Mouse (Mus musculus) left cerebral cortex, adult 9 months (tissue): ENCODE results near the gene Mllt6.
"Not testable (repeated sequence)": the region's sequence is repeated elsewhere in the genome, so short reads cannot be mapped to it uniquely, and the experiment has no call there.

ENCODE experiments used
- DNase-seq, 2 experiments: peaks; one replicate each; pipeline ENCODE4 v3.0.0; 2022; ENCODE audit warnings: low spot score in 2 of 2

Gene Mllt6

DNA sequence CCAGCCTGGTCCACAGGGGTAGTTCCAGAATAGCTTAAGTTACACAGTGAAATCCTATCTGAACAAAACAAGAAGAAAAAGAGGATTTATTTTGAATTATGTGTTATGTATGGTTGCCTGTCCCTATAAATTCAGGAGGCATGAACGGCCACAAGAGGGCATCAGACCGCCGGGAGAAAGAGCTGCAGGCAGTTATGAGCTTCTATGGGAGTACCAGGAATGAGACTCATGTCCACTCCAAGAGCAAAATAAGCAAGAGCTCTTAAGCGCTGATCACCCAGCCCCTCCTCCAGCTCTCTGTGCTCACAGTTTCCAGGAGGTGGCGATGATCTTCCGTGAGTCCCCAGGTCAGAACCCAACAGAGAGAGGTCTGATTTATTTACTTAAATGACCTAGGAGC, 18.4 kb upstream of the Mllt6 start:
- DNase-seq: no peak

DNA sequence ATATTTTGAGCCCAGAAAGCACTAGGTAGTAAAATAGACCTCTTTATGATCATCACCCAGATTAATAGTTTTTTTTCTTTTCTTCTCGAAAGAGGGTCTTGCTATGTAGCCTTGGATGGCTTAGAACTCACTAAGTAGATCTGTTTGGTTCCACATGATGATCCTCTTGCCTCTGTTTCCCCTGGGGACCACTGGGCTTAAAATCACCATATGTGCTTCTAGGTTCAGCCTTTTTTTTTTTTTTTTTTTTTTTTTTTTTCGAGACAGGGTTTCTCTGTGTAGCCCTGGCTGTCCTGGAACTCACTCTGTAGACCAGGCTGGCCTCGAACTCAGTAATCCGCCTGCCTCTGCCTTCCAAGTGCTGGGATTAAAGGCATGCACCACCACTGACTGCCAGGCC, 14.7 kb upstream of the Mllt6 start:
- DNase-seq: not testable (repeated sequence)

DNA sequence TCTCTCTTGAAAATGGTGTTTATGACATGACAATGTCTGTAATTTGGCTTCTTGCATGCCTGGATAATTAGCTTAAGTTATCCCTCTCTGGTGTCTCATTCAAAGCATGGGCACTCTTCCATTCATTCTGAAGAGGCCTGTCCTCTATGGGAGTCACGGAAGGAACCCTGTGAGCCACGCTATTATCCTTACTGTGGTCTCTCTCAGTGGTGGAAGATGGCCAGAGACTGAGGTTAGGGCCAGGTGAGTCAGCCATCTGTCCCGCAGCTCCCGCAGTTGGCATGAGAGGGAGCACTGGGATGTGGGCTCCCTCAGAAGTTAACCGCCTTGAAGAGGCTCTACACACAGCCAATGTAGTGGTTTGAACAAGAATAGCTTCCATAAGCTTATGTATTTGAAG, 12.9 kb upstream of the Mllt6 start:
- no peak for DNase-seq

- DNase-seq: not testable (repeated sequence)
Measured at GRCm38 (mm10) chr11:97653376-97653775, 9.8 kb upstream of the Mllt6 start.

DNA sequence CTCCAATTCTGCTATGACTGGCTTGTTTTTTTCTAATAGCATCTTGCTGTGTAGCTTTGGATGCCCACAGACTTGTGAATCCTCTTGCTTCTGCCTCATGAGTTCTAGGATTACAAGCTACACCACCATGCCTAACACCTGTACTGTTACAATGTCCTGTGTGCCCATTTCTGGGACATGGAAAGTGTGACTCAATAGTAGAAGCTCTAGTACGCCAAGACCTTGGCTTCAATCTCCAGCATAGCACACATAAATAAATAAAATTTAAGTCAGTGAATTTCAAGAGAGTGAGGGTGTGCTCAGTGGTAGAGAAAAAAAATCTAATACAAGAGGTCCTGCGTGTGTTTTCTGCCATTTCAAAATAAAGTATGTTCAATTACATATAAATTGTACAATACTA, 9.0 kb upstream of the Mllt6 start:
- no peak for DNase-seq

DNA sequence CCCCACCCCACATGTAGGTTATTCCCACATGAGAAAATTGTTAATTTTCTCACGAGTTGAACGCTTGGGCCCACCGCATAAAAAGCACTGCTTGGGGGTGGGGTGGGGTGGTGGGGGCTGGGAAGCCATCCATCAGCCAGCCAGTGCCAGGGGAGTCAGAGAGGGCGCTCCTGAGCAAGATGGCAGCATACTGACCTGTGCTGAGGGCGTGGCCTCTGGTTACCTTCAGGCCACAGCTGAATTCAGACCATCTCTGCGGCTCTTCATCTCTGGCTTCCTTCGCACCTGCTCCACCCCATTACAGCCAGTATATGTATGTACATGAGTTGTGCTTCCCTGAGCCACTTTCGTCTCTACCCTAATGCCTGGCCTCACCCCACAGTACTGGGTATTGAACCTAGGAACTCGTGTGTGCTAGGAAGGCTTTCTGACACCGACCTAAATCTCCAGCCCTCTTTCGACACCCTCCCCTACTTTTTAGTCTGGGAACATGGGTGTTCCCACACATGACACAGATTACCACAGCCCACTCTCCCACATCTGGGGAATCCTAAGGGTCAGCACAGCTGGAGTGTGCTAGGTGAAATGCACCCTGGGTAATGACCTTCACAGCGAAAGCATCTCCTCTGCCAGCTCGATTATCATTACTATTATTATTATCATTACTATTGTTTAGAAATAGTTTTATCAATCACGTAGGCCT, 6.8 kb upstream of the Mllt6 start:
- DNase-seq: no peak

GRCm38 (mm10) chr11:97657184-97657945, 5.8 kb upstream of the Mllt6 start:
- DNase-seq: no peak

DNA sequence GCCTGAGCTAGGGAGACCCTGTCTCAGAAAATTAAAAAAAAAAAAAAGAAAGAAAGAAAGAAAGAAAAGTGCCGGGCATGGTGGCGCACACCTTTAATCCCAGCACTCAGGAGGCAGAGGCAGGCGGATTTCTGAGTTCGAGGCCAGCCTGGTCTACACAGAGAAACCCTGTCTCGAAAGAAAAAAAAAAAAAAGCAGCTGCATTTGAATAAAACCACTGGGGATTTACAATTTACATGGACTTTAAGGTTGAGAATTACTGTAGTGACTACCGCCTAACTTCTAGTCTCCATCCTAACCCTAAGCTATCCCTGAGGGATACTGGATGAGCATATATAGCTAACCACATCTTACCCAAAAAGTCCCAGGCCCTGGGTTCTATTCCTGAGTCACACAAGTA, 5.2 kb upstream of the Mllt6 start:
- DNase-seq: not testable (repeated sequence)

DNA sequence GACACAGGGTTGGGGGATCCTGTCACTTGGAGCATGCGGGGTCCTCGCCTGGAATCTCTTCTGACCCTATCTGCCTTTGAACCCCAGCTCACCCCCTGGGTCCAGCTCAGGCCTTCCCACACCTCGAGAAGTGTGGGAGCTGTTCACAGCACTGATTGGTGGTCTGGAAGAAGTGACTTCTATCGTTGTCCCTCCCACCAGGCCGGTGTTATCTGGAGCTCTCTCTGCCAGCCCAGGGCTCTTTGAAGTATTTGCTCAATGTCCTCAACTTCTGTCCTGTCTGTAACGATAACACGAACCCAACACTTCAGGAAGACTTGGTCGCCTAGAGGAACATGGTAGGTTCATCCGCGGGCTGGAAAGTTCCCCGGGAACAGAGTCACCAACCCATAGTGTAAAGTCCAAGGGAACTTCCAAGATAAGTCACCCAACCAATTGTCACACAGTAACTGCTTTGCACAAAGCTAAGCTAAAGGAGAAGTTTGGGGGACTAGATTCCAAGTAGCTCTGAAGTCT, 4.4 kb upstream of the Mllt6 start:
- DNase-seq: no peak

DNA sequence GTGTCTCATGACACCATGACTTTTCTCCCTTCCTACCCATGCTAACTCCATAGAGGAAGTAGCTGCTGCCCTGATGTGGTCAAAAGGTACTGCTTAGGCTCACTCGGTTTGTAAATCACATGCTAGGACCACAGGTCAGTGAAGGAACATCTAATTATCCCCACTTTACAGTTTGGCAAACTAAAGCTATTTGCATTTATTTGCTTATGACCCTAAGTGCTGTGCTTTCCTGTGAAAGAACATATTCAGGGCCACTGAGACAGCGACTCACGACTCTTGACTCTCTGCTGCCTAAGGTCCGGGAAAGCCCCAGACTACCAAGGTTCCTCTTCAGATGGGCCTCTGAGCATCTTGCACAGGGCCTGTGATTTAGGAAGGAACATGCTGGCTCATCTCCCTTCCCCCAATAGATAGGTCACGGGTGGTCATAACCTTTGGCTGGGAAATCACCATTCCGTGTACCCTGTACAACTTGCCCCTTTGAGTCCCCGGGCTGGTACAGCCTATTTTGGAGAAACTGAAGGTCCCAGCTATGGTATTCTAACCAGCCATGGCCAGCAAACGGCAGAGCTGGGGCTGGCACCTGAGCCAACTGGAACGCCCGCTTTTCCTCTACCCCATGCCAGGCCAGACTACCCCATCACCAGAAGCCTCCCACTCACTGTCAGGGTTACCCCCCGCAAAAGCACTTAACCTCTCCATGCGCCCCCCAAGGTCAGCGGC, 3.8 kb upstream of the Mllt6 start:
- DNase-seq: no peak

GRCm38 (mm10) chr11:97659990-97660714, 3.1 kb upstream of the Mllt6 start:
- DNase-seq: peak in 1 of 2 experiments; percentile 74

GRCm38 (mm10) chr11:97660734-97661647, 2.2 kb upstream of the Mllt6 start:
- no peak for DNase-seq

GRCm38 (mm10) chr11:97661648-97662133, 1.5 kb upstream of the Mllt6 start:
- no peak for DNase-seq

DNA sequence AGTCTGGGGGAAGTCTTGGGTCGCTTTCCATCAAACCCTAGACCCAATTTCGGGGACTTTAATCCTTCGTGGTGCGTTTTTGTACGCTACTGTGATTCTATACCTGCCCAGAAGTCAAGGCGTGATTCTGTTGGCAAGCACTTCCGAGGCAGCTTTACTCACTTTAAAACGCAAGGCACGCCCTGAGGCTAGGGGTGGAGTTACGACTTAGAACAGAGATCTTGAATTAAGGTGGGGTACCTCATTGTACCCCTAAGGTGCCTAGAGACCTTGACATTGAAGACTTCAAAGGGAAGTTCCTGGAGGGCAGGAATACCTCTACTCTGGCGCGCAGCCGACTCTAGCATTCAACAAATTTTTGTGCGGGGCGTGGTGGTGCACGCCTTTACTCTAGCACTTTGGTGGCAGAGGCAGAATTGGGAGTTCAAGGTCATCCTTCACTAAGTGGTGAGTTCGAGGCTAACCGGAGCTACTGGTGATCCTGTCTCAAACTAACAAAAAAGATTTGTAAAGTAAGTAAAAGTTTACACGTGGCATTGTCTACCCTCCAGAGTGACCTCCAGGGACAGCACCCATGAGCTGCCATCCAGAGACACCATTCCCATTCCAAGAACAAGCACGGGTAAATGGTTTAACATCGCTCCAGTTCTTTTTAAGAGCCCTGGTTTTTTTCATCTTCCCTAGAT, 864 bp upstream of the Mllt6 start:
- no peak for DNase-seq

GRCm38 (mm10) chr11:97663528-97664338, 519 bp downstream of the Mllt6 start:
- DNase-seq: no peak

GRCm38 (mm10) chr11:97664339-97664665, 1.1 kb downstream of the Mllt6 start:
- no peak for DNase-seq

DNA sequence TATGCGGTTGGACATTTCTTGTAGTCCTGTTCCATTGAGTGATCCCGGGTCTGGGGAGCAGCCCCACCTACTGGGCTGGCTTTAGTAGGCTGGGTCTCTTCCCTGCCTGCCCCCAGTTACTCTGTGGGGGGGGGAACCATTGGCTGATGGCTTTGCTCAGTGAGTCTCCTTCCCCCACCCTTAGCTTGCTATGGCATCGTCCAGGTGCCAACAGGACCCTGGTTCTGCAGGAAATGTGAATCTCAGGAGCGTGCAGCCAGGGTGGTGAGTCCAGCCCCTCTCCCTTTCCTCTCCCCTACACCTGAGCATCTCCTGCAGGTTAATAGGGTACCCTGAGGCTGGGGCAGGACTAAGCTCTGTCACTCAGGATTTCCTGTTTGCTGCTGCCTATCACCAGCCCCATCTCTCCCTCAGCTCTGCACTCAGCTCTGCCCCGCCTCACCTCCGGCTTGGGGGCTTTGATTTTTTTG, 1.6 kb downstream of the Mllt6 start:
- DNase-seq: no peak

DNA sequence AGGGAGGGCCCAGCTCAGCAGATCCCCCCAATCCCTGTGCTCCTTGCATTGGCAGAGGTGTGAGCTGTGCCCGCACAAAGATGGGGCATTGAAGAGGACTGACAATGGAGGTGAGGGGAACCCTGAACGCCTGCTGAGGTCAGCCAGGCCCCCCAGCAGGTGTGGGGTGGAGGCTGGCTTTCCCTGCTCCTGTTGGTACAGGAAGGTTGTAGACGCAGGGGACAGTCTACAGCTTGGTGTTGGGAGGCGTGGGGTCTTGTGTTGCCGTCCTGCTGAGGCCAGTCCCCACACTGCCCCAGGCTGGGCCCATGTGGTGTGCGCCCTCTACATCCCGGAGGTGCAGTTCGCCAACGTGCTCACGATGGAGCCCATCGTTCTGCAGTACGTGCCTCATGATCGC, 2.2 kb downstream of the Mllt6 start:
- DNase-seq: no peak

DNA sequence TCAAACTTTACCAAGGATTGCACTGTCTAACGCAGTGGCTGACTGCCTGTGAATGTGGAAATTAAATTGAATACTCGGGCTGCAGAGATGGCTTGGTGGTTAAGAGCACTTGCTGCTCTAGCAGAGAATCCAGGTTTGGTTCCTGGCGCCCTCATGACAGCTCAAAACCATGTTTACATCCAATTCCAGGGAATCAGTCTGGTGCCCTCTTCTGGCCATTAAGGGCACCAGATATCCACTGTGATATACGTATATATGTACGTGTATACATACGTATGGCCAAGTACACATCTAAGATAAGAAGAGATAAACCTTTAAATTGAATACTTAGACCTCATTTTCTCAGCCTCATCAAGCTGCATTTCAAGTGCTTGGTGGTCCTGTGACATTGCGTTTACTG, 3.0 kb downstream of the Mllt6 start:
- no peak for DNase-seq
